Mouse (Mus musculus): Measurements from ENCODE around the gene Lpp.

Gene Lpp

GRCm38 (mm10) chr16:24875661-24876060, 482.4 kb downstream of the Lpp start:
- DNase-seq (ENCODE audit: low spot score in 2 of 2), result no peak

GRCm38 (mm10) chr16:24878977-24879376, 485.7 kb downstream of the Lpp start:
- DNase-seq (ENCODE audit: low spot score in 2 of 2), result no peak

DNA sequence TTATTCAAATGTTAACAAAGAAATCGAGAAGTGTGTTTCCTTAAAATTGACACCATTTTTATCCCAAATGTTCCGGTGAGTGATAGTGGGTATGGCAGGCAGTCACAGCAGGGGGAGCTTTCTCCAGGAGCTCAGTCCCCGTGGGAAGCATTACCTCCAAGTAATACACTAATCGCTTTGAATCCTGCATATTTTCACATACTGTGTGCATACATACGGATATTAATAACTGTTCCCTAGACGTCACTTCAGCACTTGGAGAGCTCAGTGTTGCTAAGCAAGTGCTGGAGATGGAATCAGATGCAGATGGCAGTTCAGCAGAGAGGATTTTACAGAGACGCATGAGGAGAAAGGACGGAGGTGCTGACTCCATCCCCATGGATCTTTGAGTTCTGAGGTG, 487.4 kb downstream of the Lpp start:
- DNase-seq (ENCODE audit: low spot score in 2 of 2), result no peak

GRCm38 (mm10) chr16:24881981-24882775, 488.9 kb downstream of the Lpp start:
- DNase-seq (ENCODE audit: low spot score in 2 of 2), result no peak

- no peak for DNase-seq (ENCODE audit: low spot score in 2 of 2)
These were observed 490.7 kb downstream of the Lpp start for GRCm38 (mm10) chr16:24884017-24884416.

GRCm38 (mm10) chr16:24886346-24886745, 493.0 kb downstream of the Lpp start:
- DNase-seq (ENCODE audit: low spot score in 2 of 2), result no peak

DNA sequence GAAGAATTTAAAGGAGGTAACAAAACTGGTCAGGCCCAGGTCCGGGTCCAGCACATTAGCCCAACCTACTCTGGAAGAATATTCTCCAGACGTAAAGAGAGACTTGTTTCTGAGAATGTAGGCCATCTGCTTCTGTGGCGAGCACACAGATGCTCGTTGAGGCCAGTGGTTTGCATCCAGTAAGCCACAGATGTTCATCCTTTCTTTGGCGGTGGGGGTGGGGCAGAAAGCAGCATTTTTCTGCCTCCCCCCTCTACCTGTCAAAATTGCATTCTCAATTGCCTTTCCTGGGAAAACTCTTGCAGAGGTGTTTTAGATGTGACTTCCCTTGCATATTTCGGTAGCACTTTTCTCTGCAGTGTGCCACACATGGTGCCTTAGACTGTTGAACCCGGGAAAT, 493.6 kb downstream of the Lpp start:
- no peak for DNase-seq (ENCODE audit: low spot score in 2 of 2)

- DNase-seq (ENCODE audit: low spot score in 2 of 2), result no peak
These were observed 498.1 kb downstream of the Lpp start for GRCm38 (mm10) chr16:24891453-24891852.

DNA sequence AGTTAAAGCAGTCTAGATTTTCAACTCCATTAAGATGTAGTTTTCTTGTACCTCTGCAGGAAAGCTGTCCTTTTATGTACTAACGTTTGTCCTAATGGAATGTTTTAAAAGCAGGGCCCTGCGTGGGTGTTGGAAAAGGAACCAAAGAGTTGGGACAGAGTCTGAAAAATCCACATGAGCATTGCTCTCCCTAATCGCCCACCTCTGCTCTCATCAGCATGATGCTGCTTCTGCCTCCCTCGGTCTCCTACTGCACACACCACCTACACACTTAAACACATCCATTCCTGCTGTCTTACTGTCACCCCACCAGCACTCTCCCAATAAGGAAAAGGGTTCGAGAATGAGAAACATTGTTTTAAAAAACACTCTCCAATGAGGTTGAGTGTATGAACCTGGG, 501.9 kb downstream of the Lpp start:
- no peak for DNase-seq (ENCODE audit: low spot score in 2 of 2)

DNA sequence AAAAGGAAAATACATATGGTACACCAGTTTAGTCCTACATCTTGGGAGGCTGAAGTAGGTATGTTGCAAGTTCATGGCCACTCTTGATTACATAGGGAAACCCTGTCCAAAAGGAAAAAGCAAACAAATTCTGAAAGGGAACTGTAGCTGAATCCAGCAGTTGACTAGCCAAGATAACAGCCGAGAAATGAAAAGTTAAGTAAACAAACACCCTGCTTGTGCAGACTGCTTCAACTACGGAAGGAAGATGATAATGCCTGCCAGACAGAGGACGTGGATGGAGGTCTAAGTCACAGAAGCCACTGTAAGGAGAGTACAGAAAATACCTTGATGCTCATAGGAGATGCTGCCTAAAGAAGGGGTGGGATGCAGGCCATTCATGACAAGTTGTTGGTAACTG, 504.3 kb downstream of the Lpp start:
- DNase-seq (ENCODE audit: low spot score in 2 of 2), result no peak

- no peak for DNase-seq (ENCODE audit: low spot score in 2 of 2)
These were observed 507.0 kb downstream of the Lpp start for GRCm38 (mm10) chr16:24900241-24900796.

GRCm38 (mm10) chr16:24901139-24901859, 508.0 kb downstream of the Lpp start:
- DNase-seq (ENCODE audit: low spot score in 2 of 2), result no peak

DNA sequence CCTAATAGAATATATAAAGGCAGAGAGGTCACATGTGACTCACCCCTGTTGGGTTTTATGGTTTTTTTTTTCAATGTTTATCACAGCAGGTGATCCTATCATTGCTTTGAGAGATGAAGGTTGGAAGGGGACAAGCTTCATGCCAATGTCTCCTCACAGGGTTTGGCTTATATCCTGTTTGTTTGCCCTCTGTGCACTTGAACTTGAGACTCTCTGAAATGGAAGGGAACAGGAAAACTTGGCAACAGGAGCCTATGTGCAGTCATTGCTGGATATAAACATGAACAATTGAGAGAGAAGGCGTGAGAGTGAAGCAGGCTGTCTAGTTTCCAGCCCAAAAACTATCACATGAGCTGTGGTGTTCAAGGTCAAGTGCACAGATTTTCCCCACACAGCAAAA, 508.8 kb downstream of the Lpp start:
- DNase-seq (ENCODE audit: low spot score in 2 of 2), result no peak

- no peak for DNase-seq (ENCODE audit: low spot score in 2 of 2)
These were observed 515.6 kb downstream of the Lpp start for GRCm38 (mm10) chr16:24908926-24909325.

GRCm38 (mm10) chr16:24910321-24910720, 517.0 kb downstream of the Lpp start:
- no peak for DNase-seq (ENCODE audit: low spot score in 2 of 2)

DNA sequence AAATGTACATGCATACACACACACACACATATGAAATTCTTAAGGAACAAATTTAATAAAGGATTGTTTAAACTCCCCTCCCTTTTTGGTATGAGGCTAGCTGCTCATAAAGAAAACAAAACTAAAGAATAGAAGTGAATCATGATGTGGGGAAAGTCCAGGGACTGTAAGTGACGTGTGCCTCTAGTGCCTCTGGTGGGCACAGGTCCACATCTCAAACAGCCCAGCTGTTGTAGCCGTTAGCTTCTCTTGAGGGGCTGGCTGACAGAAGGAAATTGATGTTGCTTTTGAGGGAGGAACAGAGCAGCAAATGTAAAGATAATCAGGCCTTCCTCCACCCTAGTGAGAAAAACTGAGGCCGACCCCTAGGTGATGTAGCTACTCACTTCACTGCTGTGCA, 517.5 kb downstream of the Lpp start:
- peak in 1 of 2 experiments; percentile 22 for DNase-seq (ENCODE audit: low spot score in 2 of 2)

- DNase-seq (ENCODE audit: low spot score in 2 of 2), result no peak
These were observed 519.1 kb downstream of the Lpp start for GRCm38 (mm10) chr16:24912381-24912780.

- no peak for DNase-seq (ENCODE audit: low spot score in 2 of 2)
These were observed 519.7 kb downstream of the Lpp start for GRCm38 (mm10) chr16:24913021-24913420.

GRCm38 (mm10) chr16:24913641-24914392, 520.5 kb downstream of the Lpp start:
- no peak for DNase-seq (ENCODE audit: low spot score in 2 of 2)

DNA sequence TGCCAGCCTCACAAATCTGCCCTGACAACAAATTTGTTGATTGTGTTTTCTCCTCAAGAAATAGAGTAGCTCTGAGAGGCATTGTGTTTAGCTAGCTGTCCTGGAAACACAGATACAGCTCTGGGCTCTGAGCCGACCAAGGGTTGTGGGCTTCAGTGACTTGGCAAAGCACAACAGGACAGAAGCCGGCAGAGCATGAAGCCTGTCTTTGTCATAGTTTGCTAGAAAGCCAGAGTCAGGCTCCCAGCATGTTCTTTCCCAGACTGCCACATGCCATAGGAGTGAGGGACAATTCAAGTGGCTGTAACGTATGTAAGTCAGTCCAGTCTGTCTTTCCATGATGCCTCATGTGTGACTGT, 521.1 kb downstream of the Lpp start:
- no peak for DNase-seq (ENCODE audit: low spot score in 2 of 2)

GRCm38 (mm10) chr16:24915470-24915869, 522.2 kb downstream of the Lpp start:
- DNase-seq (ENCODE audit: low spot score in 2 of 2), result no peak

- no peak for DNase-seq (ENCODE audit: low spot score in 2 of 2)
These were observed 526.2 kb downstream of the Lpp start for GRCm38 (mm10) chr16:24919349-24920012.

Measured in spleen, postnatal 10 days (tissue).